Mouse (Mus musculus) neural tube, embryonic 11.5 days (tissue): ENCODE results near the gene Bhlhe40. TPM values are rescaled to one million over a fixed set of nuclear protein-coding genes. Genes with fewer than 3 reads are reported as not detected.

Experiments
- ATAC-seq: fragments of 200-750 bp; cut with Nextera tagmentation; 2 replicates; pipeline ENCODE4 v1.8.0; 2017; ENCODE audit warnings: moderate number of reproducible peaks, mild to moderate bottlenecking, moderate TSS enrichment, moderate library complexity; ENCODE audit not compliant: insufficient read depth, low FRiP score, low TSS enrichment
- DNase-seq: peaks from one replicate; pipeline ENCODE4 v3.0.0-alpha.2; 2015; ENCODE audit warnings: low spot score
- H3K27ac ChIP-seq: fragments of 300-500 bp; sonication (generic); 2 replicates; pipeline ENCODE4 v1.5.1; 2014; ENCODE audit warnings: low read depth, mild to moderate bottlenecking, low read length
- H3K27me3 ChIP-seq: fragments of 300-500 bp; sonication (generic); 2 replicates; pipeline ENCODE4 v1.6.1; 2014; ENCODE audit warnings: mild to moderate bottlenecking, low read length, mixed read lengths; ENCODE audit not compliant: control insufficient read depth, insufficient read depth
- H3K36me3 ChIP-seq: fragments of 300-500 bp; sonication (generic); 2 replicates; pipeline ENCODE4 v1.6.1; 2014; ENCODE audit warnings: mild to moderate bottlenecking, low read length, moderate library complexity, mixed read lengths; ENCODE audit not compliant: control insufficient read depth, insufficient read depth
- H3K4me1 ChIP-seq: fragments of 300-500 bp; sonication (generic); 2 replicates; pipeline ENCODE4 v1.6.1; 2014; ENCODE audit warnings: low read length, mixed read lengths; ENCODE audit not compliant: control insufficient read depth, insufficient read depth
- H3K4me2 ChIP-seq: fragments of 300-500 bp; sonication (generic); 2 replicates; pipeline ENCODE4 v1.6.1; 2014; ENCODE audit warnings: low read depth, mild to moderate bottlenecking, moderate library complexity
- H3K4me3 ChIP-seq: fragments of 300-500 bp; sonication (generic); 2 replicates; pipeline ENCODE4 v1.5.1; 2014; ENCODE audit warnings: low read depth, low read length
- H3K9ac ChIP-seq: fragments of 300-500 bp; sonication (generic); 2 replicates; pipeline ENCODE4 v1.6.1; 2014; ENCODE audit warnings: mild to moderate bottlenecking, low read length
- H3K9me3 ChIP-seq: fragments of 300-500 bp; sonication (generic); 2 replicates; pipeline ENCODE4 v1.6.1; 2016; ENCODE audit warnings: low read length; ENCODE audit not compliant: control insufficient read depth
- WGBS: fragments of 180-500 bp; shearing (Covaris S2); extraction: QIAGEN DNeasy Blood & Tissue Kit; methylation state at CpG from one replicate; pipeline ENCODE4 v1.1.7; 2014; 5-methylcytosine and 5-hydroxymethylcytosine counted together
- polyA plus RNA-seq: library from polyadenylated mRNA; unstranded; fragments of >200 nt; fragmentation: Nextera tagmentation; extraction: Ambion mirVana; gene quantifications from 2 replicates; pipeline ENCODE4 v1.2.1, GENCODE M21; 2014

Gene Bhlhe40
- polyA plus RNA-seq, 1 experiment from 2014 or later = 3.7 TPM

- Histone ChIP-seq H3K27me3 (no peaks in the 10 kb centered on the region), H3K9ac (no peak overlapping the region), H3K4me2 (no peak overlapping the region), H3K4me1 (no peaks in the 10 kb centered on the region), H3K36me3 (no peaks in the 10 kb centered on the region), H3K4me3 (no peak overlapping the region), H3K27ac (no peak overlapping the region), H3K9me3 (no peaks in the 10 kb centered on the region)
- DNase-seq (no peak), ATAC-seq (no peak)
- WGBS = 92% methylated on average over 4 of the region's 4 CpGs
Observed at GRCm38 (mm10) chr6:108677697-108678096, 17.3 kb downstream of the Bhlhe40 start.

- no peak for DNase-seq
- WGBS = 65% methylated on average over 5 of the region's 5 CpGs
- H3K9ac ChIP-seq = no peak overlapping the region
- no peaks in the 10 kb centered on the region for H3K9me3 ChIP-seq
- no peak overlapping the region for H3K4me2 ChIP-seq
- no peaks in the 10 kb centered on the region for H3K27me3 ChIP-seq
- no peaks in the 10 kb centered on the region for H3K4me1 ChIP-seq
- ATAC-seq = no peak
- no peak overlapping the region for H3K27ac ChIP-seq
- H3K36me3 ChIP-seq = no peaks in the 10 kb centered on the region
- no peak overlapping the region for H3K4me3 ChIP-seq
Observed at GRCm38 (mm10) chr6:108678227-108678626, 17.8 kb downstream of the Bhlhe40 start.

GRCm38 (mm10) chr6:108680503-108680902 is 20.1 kb downstream of the Bhlhe40 start:
- ATAC-seq = no peak
- whole genome bisulfite sequencing = 80% methylated on average over 7 of the region's 7 CpGs
- H3K36me3 ChIP-seq = no peaks in the 10 kb centered on the region
- DNase-seq = no peak
- no peaks in the 10 kb centered on the region for H3K27me3 ChIP-seq
- H3K9me3 ChIP-seq = no peaks in the 10 kb centered on the region
- H3K4me3 ChIP-seq = no peak overlapping the region
- no peak overlapping the region for H3K9ac ChIP-seq
- no peak overlapping the region for H3K27ac ChIP-seq
- H3K4me1 ChIP-seq = no peaks in the 10 kb centered on the region
- H3K4me2 ChIP-seq = no peak overlapping the region

GRCm38 (mm10) chr6:108681084-108681483 is 20.7 kb downstream of the Bhlhe40 start:
- H3K4me2 ChIP-seq = no peak overlapping the region
- no peaks in the 10 kb centered on the region for H3K36me3 ChIP-seq
- no peak for ATAC-seq
- no peak overlapping the region for H3K9ac ChIP-seq
- no peak overlapping the region for H3K4me3 ChIP-seq
- H3K27ac ChIP-seq = no peak overlapping the region
- 86% methylated on average over 4 of the region's 4 CpGs for WGBS
- no peaks in the 10 kb centered on the region for H3K4me1 ChIP-seq
- no peak for DNase-seq
- no peaks in the 10 kb centered on the region for H3K9me3 ChIP-seq
- no peaks in the 10 kb centered on the region for H3K27me3 ChIP-seq

- H3K4me3 ChIP-seq = no peak overlapping the region
- no peak overlapping the region for H3K4me2 ChIP-seq
- H3K27me3 ChIP-seq = no peaks in the 10 kb centered on the region
- no peaks in the 10 kb centered on the region for H3K36me3 ChIP-seq
- 81% methylated on average over 1 of the region's 1 CpGs for WGBS
- no peak overlapping the region for H3K27ac ChIP-seq
- DNase-seq = no peak
- H3K4me1 ChIP-seq = no peaks in the 10 kb centered on the region
- H3K9ac ChIP-seq = no peak overlapping the region
- no peak for ATAC-seq
- no peaks in the 10 kb centered on the region for H3K9me3 ChIP-seq
Observed at GRCm38 (mm10) chr6:108683140-108683539, 22.7 kb downstream of the Bhlhe40 start.

- Histone ChIP-seq H3K4me3 (no peak overlapping the region), H3K36me3 (no peaks in the 10 kb centered on the region), H3K4me1 (peaks cover 2% of the 10 kb centered on the region; the same call in 1 of the 2 replicates), H3K9ac (no peak overlapping the region), H3K9me3 (no peaks in the 10 kb centered on the region), H3K27ac (no peak overlapping the region), H3K4me2 (no peak overlapping the region), H3K27me3 (no peaks in the 10 kb centered on the region)
- WGBS = 74% methylated on average over 5 of the region's 5 CpGs
- no peak for ATAC-seq
- no peak for DNase-seq
Observed at GRCm38 (mm10) chr6:108684430-108684829, 24.0 kb downstream of the Bhlhe40 start.

- Histone ChIP-seq H3K36me3 (no peaks in the 10 kb centered on the region), H3K9me3 (no peaks in the 10 kb centered on the region), H3K4me3 (no peak overlapping the region), H3K4me1 (peaks cover 2% of the 10 kb centered on the region; the same call in 1 of the 2 replicates), H3K4me2 (no peak overlapping the region), H3K27me3 (no peaks in the 10 kb centered on the region), H3K9ac (no peak overlapping the region), H3K27ac (no peak overlapping the region)
- DNase-seq = no peak
- WGBS = 51% methylated on average over 9 of the region's 9 CpGs
- ATAC-seq = no peak
Observed at GRCm38 (mm10) chr6:108685758-108686355, 25.4 kb downstream of the Bhlhe40 start.

GRCm38 (mm10) chr6:108686930-108687329 is 26.5 kb downstream of the Bhlhe40 start:
- H3K27me3 ChIP-seq = no peaks in the 10 kb centered on the region
- no peak overlapping the region for H3K9ac ChIP-seq
- no peak overlapping the region for H3K27ac ChIP-seq
- DNase-seq (no peak), ATAC-seq (no peak)
- no peak overlapping the region for H3K4me3 ChIP-seq
- peaks cover 2% of the 10 kb centered on the region; the same call in 1 of the 2 replicates for H3K4me1 ChIP-seq
- H3K4me2 ChIP-seq = no peak overlapping the region
- no peaks in the 10 kb centered on the region for H3K9me3 ChIP-seq
- H3K36me3 ChIP-seq = no peaks in the 10 kb centered on the region
- 93% methylated on average over 3 of the region's 3 CpGs for WGBS

- WGBS = 69% methylated on average over 5 of the region's 5 CpGs
- ATAC-seq = no peak
Observed at GRCm38 (mm10) chr6:108688344-108688743, 27.9 kb downstream of the Bhlhe40 start.

More at GRCm38 (mm10) chr6:108688344-108688743, 27.9 kb downstream of the Bhlhe40 start:
- H3K36me3 ChIP-seq = no peaks in the 10 kb centered on the region
- peaks cover 2% of the 10 kb centered on the region; the same call in 1 of the 2 replicates for H3K4me1 ChIP-seq
- no peak overlapping the region for H3K4me2 ChIP-seq
- H3K9ac ChIP-seq = no peak overlapping the region
- H3K9me3 ChIP-seq = no peaks in the 10 kb centered on the region
- no peak for DNase-seq
- no peak overlapping the region for H3K4me3 ChIP-seq
- H3K27ac ChIP-seq = no peak overlapping the region
- no peaks in the 10 kb centered on the region for H3K27me3 ChIP-seq
